In the genomic region with DNA sequence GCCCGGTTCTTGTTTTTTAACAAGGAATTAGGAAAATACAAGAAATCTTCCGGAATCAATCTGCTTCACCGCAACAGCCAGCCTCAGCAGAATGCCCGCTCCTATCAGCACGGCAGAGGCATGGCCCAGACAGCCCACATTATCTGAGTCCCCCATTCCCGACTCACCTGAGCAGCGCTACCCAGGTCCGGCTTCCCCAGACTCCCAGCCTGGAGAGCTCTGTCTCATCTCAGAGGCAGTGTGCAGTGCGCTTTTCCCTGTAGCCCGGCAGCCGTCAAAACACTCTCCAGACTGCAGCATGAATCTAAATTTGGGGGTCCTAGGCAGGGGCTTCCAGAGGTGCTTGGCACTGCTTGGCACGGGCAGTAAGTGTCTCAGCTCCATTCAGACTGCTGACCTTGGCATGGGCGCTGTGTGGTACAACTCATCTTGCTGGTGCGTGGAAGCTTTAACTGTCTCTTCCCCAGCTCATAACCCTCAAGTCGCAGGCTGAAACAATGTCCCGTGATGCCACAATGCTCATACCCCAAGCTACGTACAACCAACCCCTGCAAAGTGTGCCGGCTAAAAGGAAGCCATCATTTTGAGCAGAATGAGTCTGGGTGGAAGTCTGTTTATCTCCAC, we compare ENCODE assay signal across 12 mouse cellular contexts.
DNase-seq lines count a peak whose midpoint lies in the region; ATAC-seq and TF ChIP-seq lines count a peak whose summit lies in the region.
"Had no signal": no experiment of that assay in that cellular context is flagged by ENCODE, and none has a peak within 500 bp of the region (broad histone marks: within the 10 kb centered on the region; RNA-seq: fewer than 3 reads in every experiment).

No protein-coding gene starts in this region.

- H3K36me3 ChIP-seq in forebrain, embryonic 10.5 days (replicated peaks): no peaks in the 10 kb centered on the region
- no peaks in the 10 kb centered on the region for H3K36me3 ChIP-seq in forebrain, embryonic 12.5 days (replicated peaks)
- no peaks in the 10 kb centered on the region for H3K36me3 ChIP-seq in embryonic facial prominence, embryonic 10.5 days (replicated peaks)
- H3K36me3 ChIP-seq in midbrain, embryonic 15.5 days (replicated peaks): no peaks in the 10 kb centered on the region
- H3K36me3 ChIP-seq in thymus, adult 2 months (ENCODE audit: control insufficient read depth, insufficient read depth, low read length): no peaks in the 10 kb centered on the region
- H3K36me3 ChIP-seq: limb, embryonic 15.5 days had no signal

- TF ChIP-seq POLR2A in thymus, adult 2 months (IDR thresholded peaks at IDR 0.05; ENCODE audit: control insufficient read depth, extremely low read depth, insufficient read depth, low read length, poor library complexity): no peak

- WGBS in forebrain, embryonic 10.5 days: 84% methylated on average over 18 of the region's 18 CpGs
- WGBS in forebrain, embryonic 12.5 days: 78% methylated on average over 18 of the region's 18 CpGs
- 76% methylated on average over 18 of the region's 18 CpGs for WGBS in embryonic facial prominence, embryonic 10.5 days
- WGBS in midbrain, embryonic 15.5 days: 56% methylated on average over 18 of the region's 18 CpGs
- WGBS in thymus, adult 2 months: 85% methylated on average over 18 of the region's 18 CpGs

- peak overlapping the region; percentile 66 for H3K27ac ChIP-seq in forebrain, embryonic 10.5 days
- no peak overlapping the region for H3K27ac ChIP-seq in forebrain, embryonic 12.5 days
- H3K27ac ChIP-seq in embryonic facial prominence, embryonic 10.5 days (replicated peaks): peak overlapping the region; percentile 69
- peak overlapping the region; percentile 65 for H3K27ac ChIP-seq in midbrain, embryonic 15.5 days
- H3K27ac ChIP-seq in thymus, adult 2 months (ENCODE audit: control insufficient read depth, insufficient read depth, low read length): no peak overlapping the region
- H3K27ac ChIP-seq: limb, embryonic 15.5 days had no signal

- no peaks in the 10 kb centered on the region for H3K27me3 ChIP-seq in forebrain, embryonic 10.5 days (ENCODE audit: poor library complexity, severe bottlenecking)
- 0 out of 2 replicates have a peak, but pooled peaks cover 3% of the 10 kb centered on the region for H3K27me3 ChIP-seq in forebrain, embryonic 12.5 days
- H3K27me3 ChIP-seq in embryonic facial prominence, embryonic 10.5 days (replicated peaks; ENCODE audit: low read depth, poor library complexity, severe bottlenecking): no peaks in the 10 kb centered on the region
- no peaks in the 10 kb centered on the region for H3K27me3 ChIP-seq in midbrain, embryonic 15.5 days (replicated peaks)
- no peaks in the 10 kb centered on the region for H3K27me3 ChIP-seq in thymus, adult 2 months (ENCODE audit: control insufficient read depth, insufficient read depth, low read length)

- peaks cover 37% of the 10 kb centered on the region for H3K4me1 ChIP-seq in forebrain, embryonic 10.5 days
- H3K4me1 ChIP-seq in forebrain, embryonic 12.5 days: peaks cover 34% of the 10 kb centered on the region
- peaks cover 48% of the 10 kb centered on the region for H3K4me1 ChIP-seq in embryonic facial prominence, embryonic 10.5 days
- peaks cover 36% of the 10 kb centered on the region for H3K4me1 ChIP-seq in midbrain, embryonic 15.5 days
- no peaks in the 10 kb centered on the region for H3K4me1 ChIP-seq in thymus, adult 2 months (replicated peaks; ENCODE audit: control insufficient read depth, insufficient read depth, low read length)

- no peak for TF ChIP-seq CTCF in thymus, adult 2 months (IDR thresholded peaks at IDR 0.05; ENCODE audit: borderline replicate concordance, control insufficient read depth, extremely low read depth, insufficient read depth, low read length, poor library complexity)

- H3K9me3 ChIP-seq in forebrain, embryonic 10.5 days: no peaks in the 10 kb centered on the region; the same call in 1 of the 2 replicates
- H3K9me3 ChIP-seq in forebrain, embryonic 12.5 days: no peaks in the 10 kb centered on the region
- no peaks in the 10 kb centered on the region for H3K9me3 ChIP-seq in embryonic facial prominence, embryonic 10.5 days
- H3K9me3 ChIP-seq in midbrain, embryonic 15.5 days: no peaks in the 10 kb centered on the region
- H3K9me3 ChIP-seq: limb, embryonic 15.5 days had no signal

- H3K9ac ChIP-seq in forebrain, embryonic 12.5 days: no peak overlapping the region
- H3K9ac ChIP-seq in midbrain, embryonic 15.5 days: no peak overlapping the region
- H3K9ac ChIP-seq: limb, embryonic 15.5 days had no signal

- no peak for ATAC-seq in forebrain, embryonic 12.5 days (ENCODE audit: low FRiP score)
- ATAC-seq in midbrain, embryonic 15.5 days (replicated peaks): peak; percentile 61
- ATAC-seq: activated CD4-positive, CD25-positive, alpha-beta regulatory T cell, adult 4 months; intestine, postnatal 0 days had no signal

- no peak for DNase-seq in forebrain, embryonic 10.5 days (ENCODE audit: extremely low spot score, low spot score)
- no peak for DNase-seq in embryonic facial prominence, embryonic 10.5 days (ENCODE audit: low spot score)
- peak; percentile 31 to 49 for DNase-seq in layer of hippocampus, adult 18-20 months (ENCODE audit: low spot score in 2 of 2)
- DNase-seq in lung, postnatal 4 days: no peak
- DNase-seq in kidney, postnatal 4 days: no peak
- DNase-seq in thymus, adult 2 months: no peak
- DNase-seq: cerebellum, adult 11 months had no signal

- no peak overlapping the region for H3K4me2 ChIP-seq in forebrain, embryonic 12.5 days
- H3K4me2 ChIP-seq in midbrain, embryonic 15.5 days: peak overlapping the region; percentile 31
- H3K4me2 ChIP-seq: limb, embryonic 15.5 days had no signal

- no peak overlapping the region for H3K4me3 ChIP-seq in forebrain, embryonic 10.5 days
- no peak overlapping the region for H3K4me3 ChIP-seq in forebrain, embryonic 12.5 days (replicated peaks)
- no peak overlapping the region for H3K4me3 ChIP-seq in embryonic facial prominence, embryonic 10.5 days
- H3K4me3 ChIP-seq in midbrain, embryonic 15.5 days: peak overlapping the region; percentile 19
- H3K4me3 ChIP-seq in thymus, adult 2 months (ENCODE audit: control insufficient read depth, insufficient read depth, low read length): no peak overlapping the region
- H3K4me3 ChIP-seq: limb, embryonic 15.5 days had no signal

Comparison
In these comparisons a context has a peak if more than half of its experiments do, and no peak if none do; other contexts are left out.
1. H3K27ac ChIP-seq: peak in forebrain, embryonic 10.5 days (single experiment), embryonic facial prominence, embryonic 10.5 days (single experiment) and midbrain, embryonic 15.5 days (single experiment); none in forebrain, embryonic 12.5 days (single experiment) and thymus, adult 2 months (single experiment).
2. DNase-seq: peak in layer of hippocampus, adult 18-20 months (2 of 2); none in forebrain, embryonic 10.5 days (single experiment), embryonic facial prominence, embryonic 10.5 days (single experiment), lung, postnatal 4 days (0 of 2), kidney, postnatal 4 days (0 of 2) and thymus, adult 2 months (single experiment).